Mouse (Mus musculus): Measurements from ENCODE around the gene Hspb9.

Gene Hspb9

DNA sequence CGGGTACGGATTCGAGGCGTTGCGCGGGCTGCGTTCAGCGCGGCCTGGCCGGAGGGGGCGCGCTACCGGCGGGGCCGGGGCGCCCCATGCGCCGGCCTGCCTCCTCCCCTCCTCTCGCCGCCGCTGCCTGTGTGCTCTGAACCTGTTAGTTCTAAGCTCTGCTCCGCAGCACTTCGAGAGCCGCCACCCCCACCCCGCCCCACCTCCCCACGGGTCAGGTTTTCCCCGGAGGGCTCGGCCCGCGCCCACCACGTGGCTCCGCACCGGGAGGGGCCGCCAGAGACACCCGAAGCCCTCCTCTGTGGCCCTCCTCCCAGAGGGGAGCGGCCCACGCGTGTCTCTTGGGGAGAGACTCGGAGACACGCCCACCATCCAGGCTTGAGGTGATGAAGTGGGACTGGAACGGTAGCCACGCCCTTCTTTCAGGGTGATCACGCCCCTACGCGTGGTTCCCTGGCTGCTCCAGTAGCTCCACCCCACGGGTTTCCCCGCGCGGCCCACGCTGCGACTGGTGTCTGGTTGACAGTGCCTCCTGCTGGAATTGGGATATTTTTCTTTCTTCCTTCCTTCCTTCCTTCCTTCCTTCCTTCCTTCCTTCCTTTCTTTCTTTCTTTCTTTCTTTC lies 46.1 kb downstream of the Hspb9 start, which contains the start of gene Kcnh4:
TSS of gene Kcnh4 (minus strand) at position 332 of the 623 bp plus-strand sequence.
- peak; percentile 75 for DNase-seq (ENCODE audit: low spot score)

DNA sequence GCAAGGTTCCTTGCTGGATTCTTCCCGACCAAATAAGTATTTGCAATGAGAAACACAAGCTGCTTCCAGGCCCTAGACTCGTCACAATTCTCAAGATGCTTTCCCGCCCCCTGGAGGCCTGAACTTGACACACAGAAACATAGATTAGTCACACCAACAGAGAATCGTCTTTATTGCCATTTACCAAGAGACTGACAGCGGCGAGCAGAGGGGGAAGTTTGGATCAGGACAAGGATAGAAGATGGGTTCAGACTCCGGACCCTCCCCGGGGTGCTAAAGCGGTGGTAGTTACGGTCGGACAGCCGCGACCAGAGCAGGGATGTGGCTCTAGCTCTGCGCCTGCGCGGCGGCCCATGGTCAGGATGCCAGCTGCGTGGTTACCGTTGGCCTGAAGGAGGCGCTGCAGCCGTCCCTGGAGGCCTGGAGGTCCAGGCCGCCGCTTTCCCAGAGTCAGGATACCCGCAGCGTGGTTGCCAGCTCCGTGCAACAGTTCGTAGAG lies 47.9 kb downstream of the Hspb9 start:
- peak; percentile 92 for DNase-seq (ENCODE audit: low spot score)

DNA sequence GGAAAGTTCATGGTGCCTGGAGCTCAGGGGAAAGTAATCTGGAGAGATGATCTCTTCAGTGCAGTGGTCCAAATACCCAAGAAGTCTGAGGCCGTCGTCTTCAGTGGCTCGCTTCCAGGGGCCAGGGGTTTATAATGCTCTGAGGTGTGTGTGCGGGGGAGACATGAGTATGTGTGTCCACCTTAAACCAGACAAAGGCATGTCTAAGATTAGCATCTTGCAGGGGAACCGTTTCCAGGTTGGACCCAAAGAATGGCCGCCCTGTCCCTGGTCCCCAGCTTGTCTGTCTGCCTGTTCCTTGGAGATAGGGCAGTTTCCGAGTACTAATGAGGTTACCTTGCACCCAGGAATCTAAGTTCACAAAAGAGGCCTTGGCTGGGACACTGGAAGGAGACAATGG lies 49.2 kb downstream of the Hspb9 start, which contains the start of gene Hcrt:
TSS of gene Hcrt (minus strand) at position 101 of the 400 bp plus-strand sequence.
- no peak for DNase-seq (ENCODE audit: low spot score)

All from testis, postnatal 10 days (tissue).